Mouse (Mus musculus) CD4-positive helper T cell, adult 2 months (primary cell): ENCODE results near the gene Tspyl3.
"Not testable (repeated sequence)": the region's sequence is repeated elsewhere in the genome, so short reads cannot be mapped to it uniquely, and the experiment has no call there.

Source experiments
- DNase-seq: peaks from one replicate; pipeline ENCODE4 v3.0.0-alpha.2; 2012; ENCODE audit warnings: low read depth, missing footprints, low spot score

Gene Tspyl3

GRCm38 (mm10) chr2:153224946-153225594 lies at the start of gene Tspyl3:
TSS of gene Tspyl3 (minus strand) at chr2:153225441.
- DNase-seq = peak; percentile 74

DNA sequence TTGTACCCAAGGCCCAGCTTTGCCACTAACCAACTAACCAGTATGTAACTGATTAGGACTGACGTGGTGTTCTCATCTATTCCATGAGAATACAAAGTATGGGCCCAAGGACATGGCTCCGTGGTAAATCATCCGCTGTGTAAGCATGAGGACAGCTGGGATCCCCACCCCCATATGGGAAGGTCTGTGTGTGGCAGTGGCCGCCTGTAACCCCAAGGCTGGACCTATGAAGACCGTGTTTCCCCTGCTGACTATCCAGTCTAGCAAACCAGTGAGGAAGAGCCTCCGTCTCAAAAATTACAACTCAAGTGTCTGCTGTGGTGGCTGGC lies 49.6 kb upstream of the Tspyl3 start:
- no peak for DNase-seq

DNA sequence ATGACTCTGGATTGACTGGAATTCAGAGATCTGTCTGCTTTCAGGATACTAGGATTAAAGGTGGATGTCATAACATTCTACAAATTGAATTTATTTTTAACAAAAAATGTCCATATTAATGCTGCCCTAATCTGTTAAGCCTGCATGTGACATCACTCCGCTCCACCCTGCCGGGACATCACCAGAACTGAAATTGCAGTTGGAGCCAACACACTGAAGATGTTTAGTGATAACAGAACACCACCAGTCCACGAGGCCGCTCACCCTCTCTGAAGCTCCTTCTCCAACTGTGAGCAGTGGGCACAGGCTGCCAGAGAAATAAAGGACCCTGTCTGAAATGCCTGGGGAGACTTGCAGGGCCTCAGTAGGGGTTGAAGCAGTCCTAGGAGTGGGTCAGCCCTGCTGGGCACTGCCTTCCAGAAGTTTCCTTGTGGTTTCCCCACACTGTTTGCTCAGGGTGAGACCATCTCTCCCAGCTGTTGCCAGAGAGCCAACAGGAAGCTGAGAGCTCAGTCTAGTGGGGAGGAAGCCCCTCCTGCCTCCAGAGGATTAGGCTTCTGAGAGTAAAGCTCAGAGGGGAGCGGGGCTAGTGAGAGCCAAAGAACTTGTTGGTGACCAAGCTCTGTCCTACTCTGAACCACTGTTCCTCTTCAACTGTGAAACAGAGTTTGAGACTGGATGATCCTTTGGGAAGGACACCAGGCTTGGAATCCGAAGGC lies 49.1 kb upstream of the Tspyl3 start:
- not testable (repeated sequence) for DNase-seq

DNA sequence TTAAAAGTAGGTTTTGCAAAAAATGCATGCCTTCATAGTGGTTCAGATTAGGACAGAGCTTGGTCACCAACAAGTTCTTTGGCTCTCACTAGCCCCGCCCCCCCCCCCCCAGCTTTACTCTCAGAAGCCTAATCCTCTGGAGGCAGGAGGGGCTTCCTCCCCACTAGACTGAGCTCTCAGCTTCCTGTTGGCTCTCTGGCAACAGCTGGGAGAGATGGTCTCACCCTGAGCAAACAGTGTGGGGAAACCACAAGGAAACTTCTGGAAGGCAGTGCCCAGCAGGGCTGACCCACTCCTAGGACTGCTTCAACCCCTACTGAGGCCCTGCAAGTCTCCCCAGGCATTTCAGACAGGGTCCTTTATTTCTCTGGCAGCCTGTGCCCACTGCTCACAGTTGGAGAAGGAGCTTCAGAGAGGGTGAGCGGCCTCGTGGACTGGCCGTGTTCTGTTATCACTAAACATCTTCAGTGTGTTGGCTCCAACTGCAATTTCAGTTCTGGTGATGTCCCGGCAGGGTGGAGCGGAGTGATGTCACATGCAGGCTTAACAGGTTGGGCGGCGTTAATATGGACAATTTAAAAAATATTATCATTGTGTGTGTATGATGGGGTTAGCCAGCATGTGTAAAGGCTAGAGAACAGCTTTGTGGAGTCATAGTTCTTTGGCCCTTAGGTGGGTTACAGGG lies 45.1 kb upstream of the Tspyl3 start:
- DNase-seq = not testable (repeated sequence)

GRCm38 (mm10) chr2:153267331-153267730 lies 42.1 kb upstream of the Tspyl3 start:
- DNase-seq = no peak

GRCm38 (mm10) chr2:153263053-153263452 lies 37.8 kb upstream of the Tspyl3 start:
- DNase-seq = peak; percentile 89

GRCm38 (mm10) chr2:153259864-153260674 lies 34.8 kb upstream of the Tspyl3 start:
- DNase-seq = peak; percentile 68

DNA sequence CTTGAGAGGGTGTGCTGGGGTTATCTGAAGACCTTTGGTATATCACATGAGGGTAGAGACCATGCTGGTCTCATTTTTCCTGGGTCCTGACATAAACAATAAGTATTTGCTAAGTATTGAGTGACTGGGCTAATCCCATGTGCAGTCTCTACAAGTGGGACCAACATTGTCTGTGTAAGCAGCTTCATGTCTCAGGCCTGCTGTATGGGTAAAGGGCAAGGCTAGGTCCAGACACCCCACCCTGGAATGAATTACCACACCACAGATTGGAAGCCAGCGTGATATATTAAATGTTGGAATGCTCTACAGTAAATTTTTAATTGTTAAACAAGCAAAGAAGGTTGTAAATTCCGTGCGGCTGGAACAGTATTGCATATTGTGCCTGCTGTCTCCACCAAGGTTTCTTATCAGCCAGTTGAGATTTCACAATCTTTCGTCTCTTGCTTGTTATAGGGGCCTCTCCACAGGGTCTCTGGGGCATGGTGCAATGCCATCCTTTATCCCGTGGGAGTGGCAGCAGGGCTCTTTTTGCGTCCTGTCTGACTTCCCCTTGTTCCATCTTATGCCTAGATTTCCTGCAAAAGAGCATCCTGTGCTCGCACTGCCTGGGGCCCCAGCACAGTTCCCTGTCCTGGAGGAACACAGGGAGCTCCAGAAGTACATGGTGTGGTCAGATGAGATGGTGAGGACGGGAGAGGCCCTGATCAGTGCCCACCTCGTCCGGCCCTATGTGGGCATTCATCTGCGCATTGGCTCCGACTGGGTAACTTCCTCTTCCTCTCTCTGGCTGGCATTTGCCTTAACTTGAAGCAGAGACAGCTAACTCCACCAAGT lies 34.0 kb upstream of the Tspyl3 start:
- no peak for DNase-seq

DNA sequence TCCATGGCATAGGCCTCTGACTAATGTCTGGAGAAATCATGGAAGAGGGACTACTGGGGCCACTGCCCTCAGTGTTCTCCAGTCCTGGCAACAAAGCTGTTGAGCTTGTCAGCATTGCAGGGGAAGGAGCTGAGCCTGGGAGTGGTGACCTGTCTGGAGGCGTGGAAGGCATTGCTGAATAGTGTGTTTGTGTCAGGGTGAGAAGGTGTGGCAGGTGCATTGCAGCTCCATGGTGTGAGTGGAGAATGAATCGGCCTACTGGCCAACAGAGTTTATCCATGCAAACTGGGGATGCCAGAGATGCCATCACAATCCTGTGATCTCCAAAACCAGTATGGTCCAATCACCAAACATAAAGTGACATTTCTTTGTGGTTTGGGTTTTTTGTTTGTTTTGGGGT lies 31.4 kb upstream of the Tspyl3 start:
- no peak for DNase-seq

GRCm38 (mm10) chr2:153249751-153250150 lies 24.5 kb upstream of the Tspyl3 start:
- DNase-seq = no peak

DNA sequence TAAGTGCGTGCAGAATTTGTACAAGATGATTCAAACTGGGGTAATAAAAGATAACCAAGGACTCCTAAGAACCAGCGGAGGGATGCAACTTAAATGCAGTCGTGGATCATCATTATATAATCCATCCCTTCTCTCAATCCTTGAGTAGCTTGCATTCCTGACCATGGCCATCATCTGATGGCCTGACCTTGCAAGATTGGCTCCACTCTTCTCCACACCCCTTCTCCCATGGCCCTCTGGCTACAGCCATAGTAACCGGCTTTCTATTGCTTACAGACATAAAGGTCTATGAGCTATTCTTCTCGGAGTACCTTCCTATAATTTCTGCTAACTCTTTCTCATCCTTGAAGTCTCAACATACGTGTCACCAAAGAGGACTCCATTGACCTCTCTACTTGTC lies 16.9 kb upstream of the Tspyl3 start:
- no peak for DNase-seq

DNA sequence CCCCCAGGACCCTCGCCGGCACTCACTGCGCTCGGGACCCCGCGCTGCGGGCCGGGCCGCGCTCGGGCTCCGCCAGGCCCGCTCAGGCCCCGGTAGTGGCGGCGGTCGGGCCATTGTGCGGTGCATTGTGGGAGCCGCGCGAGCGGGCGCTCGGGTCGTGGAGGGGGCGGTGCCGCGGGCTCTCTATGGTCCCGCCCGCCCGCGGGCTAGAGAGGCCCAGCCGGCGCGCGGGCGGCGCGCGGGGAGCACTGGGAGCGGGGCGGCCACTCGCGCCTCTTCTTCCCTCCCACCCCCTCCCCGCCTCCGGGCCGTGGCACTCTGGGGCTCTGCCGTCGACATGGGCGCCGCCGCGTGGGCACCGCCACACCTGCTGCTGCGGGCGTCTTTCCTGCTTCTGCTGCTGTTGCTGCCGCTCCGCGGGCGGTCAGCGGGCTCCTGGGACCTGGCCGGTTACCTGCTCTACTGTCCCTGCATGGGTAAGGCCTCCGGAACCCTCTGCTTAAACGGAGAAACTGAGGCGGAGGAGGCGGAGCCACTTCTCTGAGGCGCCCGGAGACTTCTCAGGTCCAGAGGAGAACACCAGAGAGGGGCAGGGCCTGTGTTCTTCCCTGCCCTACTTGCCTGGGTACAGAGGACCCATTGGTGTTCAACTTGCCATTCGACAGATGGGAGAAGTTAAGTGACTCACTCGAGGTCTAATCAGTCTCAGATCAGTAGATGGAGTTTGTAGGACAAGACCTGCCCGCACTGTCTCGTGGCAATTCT lies 16.2 kb upstream of the Tspyl3 start, which contains the start of the genes Plagl2 and Pofut1:
Gene Plagl2 (minus strand): TSS at position 177 of the 765 bp plus-strand sequence.
Gene Pofut1 (plus strand): TSS at position 284 of the 765 bp plus-strand sequence.
- DNase-seq = peak; percentile 94

DNA sequence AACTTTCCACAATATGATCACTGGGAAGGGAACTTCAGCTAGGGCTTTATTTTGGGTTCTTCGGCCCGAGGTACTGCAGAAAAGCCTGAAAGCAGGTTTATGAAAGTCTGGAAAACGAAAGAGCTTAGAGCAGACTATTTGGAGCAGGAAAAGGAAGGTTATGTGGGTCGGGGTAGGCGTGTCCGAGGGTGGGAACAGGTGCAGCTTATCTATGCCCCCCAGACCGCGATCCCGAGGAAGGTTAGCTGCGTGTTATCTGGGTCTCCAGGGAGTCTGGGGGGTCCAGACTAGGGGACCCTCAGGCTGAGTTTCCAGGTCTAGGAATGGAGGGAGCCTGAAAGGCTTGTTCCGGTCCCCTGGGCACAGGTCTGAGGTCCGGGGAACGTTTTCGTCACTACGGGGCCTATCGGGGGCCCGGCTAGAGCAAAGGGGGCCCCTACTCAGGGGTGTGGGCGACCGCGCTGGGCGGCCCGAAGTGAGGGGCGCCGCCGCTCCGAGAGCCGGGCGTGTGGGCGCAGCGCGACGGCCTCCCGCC lies 15.5 kb upstream of the Tspyl3 start:
- DNase-seq = peak; percentile 54

DNA sequence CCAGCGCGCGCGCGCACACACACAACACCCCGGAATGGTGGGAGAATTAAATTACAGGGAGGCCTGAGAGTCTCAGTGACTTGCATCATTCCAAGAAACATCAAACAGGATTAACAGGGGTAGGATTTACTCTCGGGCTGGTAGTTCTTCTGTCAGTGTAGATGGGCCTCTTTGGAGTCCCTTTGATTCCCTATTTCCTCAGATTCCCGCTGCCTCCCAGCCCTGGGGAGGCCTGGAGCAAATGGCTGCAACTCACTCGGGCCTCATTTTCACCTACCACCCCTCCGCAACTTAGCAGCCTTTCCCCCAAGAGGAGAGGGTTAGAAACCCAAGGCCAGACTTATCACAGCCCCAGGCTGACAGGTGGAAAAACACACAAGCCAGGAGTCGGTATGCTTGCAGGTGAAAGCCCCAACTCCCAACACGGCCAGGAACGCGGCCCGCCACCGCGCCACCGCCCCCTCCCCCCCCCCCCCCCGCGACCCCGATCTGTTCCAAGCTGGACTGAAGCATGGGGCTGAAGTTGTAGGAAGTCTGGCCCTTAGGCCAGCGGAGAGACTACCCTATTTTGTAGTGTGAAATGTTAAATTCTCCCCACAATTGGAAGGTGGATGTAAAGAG lies 14.7 kb upstream of the Tspyl3 start:
- no peak for DNase-seq

GRCm38 (mm10) chr2:153239021-153239859 lies 14.0 kb upstream of the Tspyl3 start:
- no peak for DNase-seq

GRCm38 (mm10) chr2:153238406-153238805 lies 13.2 kb upstream of the Tspyl3 start:
- DNase-seq = no peak

- peak; percentile 33 for DNase-seq
These were observed 12.7 kb upstream of the Tspyl3 start for GRCm38 (mm10) chr2:153237891-153238290.

GRCm38 (mm10) chr2:153237193-153237592 lies 12.0 kb upstream of the Tspyl3 start:
- no peak for DNase-seq
